Mouse (Mus musculus) C2C12 (cell line): ENCODE measurements around the gene Prkrip1. TPM values are rescaled to one million over a fixed set of nuclear protein-coding genes. Genes with fewer than 3 reads are reported as not detected.

Experiments used
- H3K27me3 ChIP-seq: one replicate; pipeline ENCODE4 v1.6.1; 2011; ENCODE audit not compliant: control insufficient read depth, insufficient read depth, insufficient read length
- H3K36me3 ChIP-seq: one replicate; pipeline ENCODE4 v1.6.1; 2011; ENCODE audit not compliant: control insufficient read depth, insufficient read depth
- H3K4me3 ChIP-seq: one replicate; pipeline ENCODE4 v1.5.1; 2011; ENCODE audit warnings: mild to moderate bottlenecking, control low read depth; ENCODE audit not compliant: poor library complexity, insufficient read depth, severe bottlenecking
- H3K79me2 ChIP-seq: one replicate; pipeline ENCODE4 v1.6.1; 2011; ENCODE audit not compliant: control insufficient read depth, insufficient read depth
- H3K79me3 ChIP-seq: one replicate; pipeline ENCODE4 v1.6.1; 2011; ENCODE audit warnings: low read depth, control low read depth
- H3ac ChIP-seq: one replicate; pipeline ENCODE3; 2011; ENCODE audit warnings: low read depth; ENCODE audit not compliant: control insufficient read depth, insufficient read length
- CEBPB ChIP-seq: IDR thresholded peaks from one replicate; pipeline ENCODE4 v1.6.1; 2011; ENCODE audit warnings: low read depth, mild to moderate bottlenecking, control low read depth, moderate library complexity
- CTCF ChIP-seq: IDR thresholded peaks from one replicate; pipeline ENCODE4 v1.5.1; 2011; ENCODE audit not compliant: control insufficient read depth, insufficient read depth, insufficient read length
- FOSL1 ChIP-seq: IDR thresholded peaks from one replicate; pipeline ENCODE4 v1.8.0; 2011; ENCODE audit warnings: mild to moderate bottlenecking, low read length; ENCODE audit not compliant: poor library complexity, insufficient read depth, severe bottlenecking
- MAX ChIP-seq: IDR thresholded peaks from one replicate; pipeline ENCODE4 v1.6.1; 2011; ENCODE audit warnings: mild to moderate bottlenecking, control low read depth
- MYOD1 ChIP-seq: IDR thresholded peaks from one replicate; pipeline ENCODE4 v1.6.1; 2011; ENCODE audit warnings: low read depth; ENCODE audit not compliant: control insufficient read depth, insufficient read length
- MYOG ChIP-seq: IDR thresholded peaks from one replicate; pipeline ENCODE4 v1.6.1; 2011; ENCODE audit not compliant: control insufficient read depth, insufficient read length; ENCODE audit errors: extremely low read depth
- USF1 ChIP-seq: IDR thresholded peaks from one replicate; pipeline ENCODE4 v1.6.1; 2011; ENCODE audit warnings: low read depth, mild to moderate bottlenecking, control low read depth, moderate library complexity
- polyA plus RNA-seq: library from polyadenylated mRNA; unstranded; fragments of >200 nt; fragmentation: generic; extraction: Trizol; gene quantifications from one replicate; pipeline ENCODE4 v1.2.1, GENCODE M21; 2012; ENCODE audit warnings: missing spikeins

The Prkrip1 gene
- polyA plus RNA-seq, 1 experiment, result 53.5 TPM

DNA sequence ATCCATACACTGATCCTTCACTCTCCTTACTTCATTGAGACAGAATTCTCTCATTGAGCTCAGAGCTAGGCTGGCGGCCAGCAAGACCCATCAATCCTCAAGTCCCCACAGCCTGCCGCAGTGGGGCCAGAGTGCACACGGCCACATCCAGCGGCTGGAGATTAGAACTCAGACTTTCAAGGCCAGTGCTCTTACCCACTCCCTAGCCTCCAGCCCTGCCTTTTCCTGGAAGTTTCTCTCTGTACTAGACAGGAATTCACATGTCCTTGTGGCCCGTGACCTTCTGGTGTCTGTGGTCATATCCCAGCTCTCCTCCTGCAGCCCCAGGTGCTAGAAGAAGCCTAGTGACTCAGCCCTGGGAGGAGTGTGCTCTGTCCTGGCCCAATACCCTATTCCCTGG, 37.8 kb upstream of the Prkrip1 start:
- no peaks in the 10 kb centered on the region for H3K36me3 ChIP-seq
- no peaks in the 10 kb centered on the region for H3K27me3 ChIP-seq
- no peak overlapping the region for H3ac ChIP-seq
- TF ChIP-seq MYOG (no peak), USF1 (no peak)
- H3K4me3 ChIP-seq, result no peak overlapping the region
- H3K79me3 ChIP-seq, result no peaks in the 10 kb centered on the region
- no peaks in the 10 kb centered on the region for H3K79me2 ChIP-seq

DNA sequence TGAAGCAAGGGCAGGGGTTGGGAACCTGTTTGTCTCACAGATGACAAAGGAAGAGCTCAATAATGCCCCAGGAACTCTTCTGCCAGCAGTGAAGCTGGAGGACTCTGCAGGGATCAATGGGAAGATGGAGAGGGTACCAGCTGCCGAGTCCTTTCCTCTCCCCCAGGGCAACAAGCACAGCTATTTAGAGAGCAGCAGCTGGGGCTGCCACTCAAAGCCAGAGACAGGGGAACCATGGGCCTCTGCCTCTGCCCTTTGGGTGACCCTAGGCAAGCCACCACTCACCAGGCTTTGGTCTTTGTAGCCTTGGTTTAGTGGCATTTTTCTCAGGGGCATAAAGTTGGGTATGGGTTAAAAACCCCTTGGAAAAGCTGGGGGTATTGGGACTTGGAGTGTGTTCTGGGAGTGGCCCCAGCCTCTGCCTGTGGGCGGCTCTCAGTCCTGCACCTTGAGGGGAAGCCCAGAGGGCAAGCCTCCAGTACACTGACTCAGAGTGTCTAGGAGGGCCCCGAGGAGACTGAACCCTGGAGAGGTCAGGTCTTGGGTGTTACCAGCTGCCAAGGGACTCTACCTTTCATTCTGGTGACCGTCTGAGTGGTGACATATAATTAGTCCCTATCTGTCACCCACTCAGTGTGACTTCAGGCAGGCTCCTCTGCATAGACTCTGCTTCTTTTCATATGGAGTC, 31.7 kb upstream of the Prkrip1 start:
- Histone ChIP-seq H3K79me2 (no peaks in the 10 kb centered on the region), H3K36me3 (no peaks in the 10 kb centered on the region), H3K4me3 (no peak overlapping the region), H3K27me3 (no peaks in the 10 kb centered on the region), H3K79me3 (no peaks in the 10 kb centered on the region), H3ac (no peak overlapping the region)
- TF ChIP-seq MYOD1 (peak; percentile 94), MYOG (no peak), USF1 (no peak)

DNA sequence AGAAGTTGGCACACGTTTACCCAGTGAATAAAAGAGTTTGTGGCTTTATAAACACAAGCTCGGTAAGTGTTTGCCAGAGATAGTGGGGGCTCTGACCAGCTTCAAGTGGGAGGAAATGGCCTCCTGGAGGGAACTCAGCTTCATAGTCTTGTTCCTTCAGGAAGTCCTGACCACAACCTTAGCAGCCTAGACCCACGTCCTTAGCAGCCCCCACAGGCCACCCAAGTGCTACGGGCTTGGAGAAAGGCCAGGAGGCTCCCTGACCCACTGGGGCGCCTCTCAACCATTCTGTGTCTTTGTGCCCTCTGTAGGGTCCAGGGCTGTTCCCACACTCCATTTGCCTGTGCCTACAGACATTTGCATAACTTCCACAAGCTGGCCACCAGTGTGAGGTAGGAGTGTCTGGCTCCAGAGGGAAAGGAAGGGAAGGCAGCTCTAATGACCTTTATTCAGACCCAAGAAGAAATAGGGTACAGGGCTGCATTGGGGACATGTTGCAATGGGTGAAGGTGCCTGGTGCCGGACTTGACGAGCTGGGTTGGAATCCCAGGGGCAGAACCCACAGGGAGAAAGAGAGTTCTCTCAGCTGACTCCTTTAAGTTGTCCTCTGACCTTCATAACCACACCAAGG, 27.6 kb upstream of the Prkrip1 start:
- H3K36me3 ChIP-seq, result no peaks in the 10 kb centered on the region
- TF ChIP-seq MYOG (no peak), FOSL1 (no peak), CEBPB (no peak), CTCF (no peak), MYOD1 (no peak), MAX (no peak), USF1 (no peak)

DNA sequence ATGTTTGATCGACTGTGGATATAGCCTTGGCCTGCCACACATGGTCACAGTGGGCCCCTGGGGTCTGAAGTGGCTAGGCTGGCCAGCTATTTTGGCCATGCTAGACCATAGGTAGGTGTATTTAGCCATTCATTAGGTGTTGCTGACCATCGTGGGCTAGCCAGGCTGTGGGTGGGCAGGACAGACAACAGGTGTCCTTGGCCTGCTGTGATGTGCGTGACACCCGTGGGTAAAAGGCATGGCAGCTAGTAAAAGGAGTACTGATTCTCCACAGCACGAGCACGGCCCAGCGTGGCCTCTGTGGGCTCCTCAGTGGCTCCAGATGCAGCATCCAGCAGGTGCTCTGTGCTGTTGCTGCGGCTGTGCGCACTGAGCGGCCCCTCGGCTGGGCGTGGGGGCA, 19.8 kb upstream of the Prkrip1 start:
- Histone ChIP-seq H3K79me3 (no peaks in the 10 kb centered on the region), H3K79me2 (no peaks in the 10 kb centered on the region), H3ac (no peak overlapping the region), H3K27me3 (no peaks in the 10 kb centered on the region), H3K4me3 (no peak overlapping the region), H3K36me3 (no peaks in the 10 kb centered on the region)
- TF ChIP-seq CTCF, result no peak
- no peak for TF ChIP-seq MAX
- TF ChIP-seq MYOD1, result no peak
- no peak for TF ChIP-seq FOSL1
- TF ChIP-seq USF1, result no peak
- no peak for TF ChIP-seq CEBPB
- TF ChIP-seq MYOG, result no peak

More for the DNA sequence above, 27.6 kb upstream of the Prkrip1 start:
- Histone ChIP-seq H3K79me2 (no peaks in the 10 kb centered on the region), H3K4me3 (no peak overlapping the region), H3K27me3 (no peaks in the 10 kb centered on the region), H3ac (no peak overlapping the region), H3K79me3 (no peaks in the 10 kb centered on the region)

DNA sequence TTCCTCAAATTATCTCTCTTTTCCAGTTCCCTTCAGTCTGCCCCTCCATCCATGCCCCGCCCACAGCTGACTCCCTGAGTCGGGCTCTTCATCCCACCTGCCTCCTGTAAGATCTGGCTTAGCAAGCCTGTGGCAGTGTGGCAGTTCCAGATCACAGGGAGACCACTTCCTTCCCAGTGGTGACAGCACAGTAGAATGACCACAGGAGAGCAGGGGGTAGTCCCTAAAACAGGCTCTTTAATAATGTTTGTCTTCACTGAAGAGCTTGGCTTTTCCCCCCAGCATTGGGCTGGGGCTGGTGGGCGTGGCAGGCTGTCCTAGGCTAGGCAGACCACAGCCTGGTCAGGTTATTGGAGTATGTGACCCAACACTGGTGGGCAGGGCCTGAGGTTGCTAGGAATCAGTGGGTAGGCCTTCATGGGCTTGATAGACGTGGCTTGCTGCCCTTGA, 19.2 kb upstream of the Prkrip1 start:
- no peak overlapping the region for H3K4me3 ChIP-seq
- H3K36me3 ChIP-seq, result no peaks in the 10 kb centered on the region
- no peak for TF ChIP-seq USF1
- no peak for TF ChIP-seq CEBPB
- TF ChIP-seq FOSL1, result no peak
- TF ChIP-seq MAX, result no peak
- no peak for TF ChIP-seq MYOG
- TF ChIP-seq CTCF, result no peak
- no peak for TF ChIP-seq MYOD1
- H3K79me3 ChIP-seq, result no peaks in the 10 kb centered on the region
- no peaks in the 10 kb centered on the region for H3K27me3 ChIP-seq
- no peak overlapping the region for H3ac ChIP-seq
- no peaks in the 10 kb centered on the region for H3K79me2 ChIP-seq

DNA sequence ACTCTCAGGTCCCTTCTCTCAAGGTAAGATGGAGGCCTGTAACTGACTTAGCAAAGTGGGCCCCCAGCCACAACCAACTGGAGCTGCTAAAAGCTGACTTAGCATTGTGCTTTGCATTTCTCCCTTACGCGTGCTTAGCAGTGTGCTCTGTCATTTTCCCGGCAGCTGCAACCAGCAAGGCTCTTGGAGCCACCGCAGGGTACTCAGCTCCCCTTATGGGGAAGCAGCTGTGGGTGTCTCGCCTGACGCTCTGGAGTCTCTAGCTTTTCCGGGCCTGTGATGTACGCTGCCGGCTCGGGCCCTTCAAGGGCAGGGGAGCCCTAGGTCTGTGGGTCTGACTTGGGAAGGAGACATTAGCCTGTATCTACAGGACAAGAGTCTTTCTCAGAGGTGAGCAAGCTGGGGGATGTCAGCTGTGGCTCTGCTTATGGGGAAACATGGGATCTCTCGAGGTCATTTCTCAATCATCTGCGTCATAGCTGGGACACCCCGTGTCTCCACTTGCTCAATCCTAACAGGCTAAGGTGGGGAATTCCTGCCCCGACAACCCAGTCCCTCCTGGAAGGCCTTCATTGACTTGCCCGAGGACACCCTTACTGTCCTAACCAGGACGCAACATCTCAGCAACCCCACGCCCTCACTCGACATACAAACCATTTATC, 18.4 kb upstream of the Prkrip1 start:
- H3K79me3 ChIP-seq, result no peaks in the 10 kb centered on the region
- H3K79me2 ChIP-seq, result no peaks in the 10 kb centered on the region
- H3K4me3 ChIP-seq, result no peak overlapping the region
- no peaks in the 10 kb centered on the region for H3K27me3 ChIP-seq
- TF ChIP-seq MYOG (no peak), MYOD1 (no peak), CEBPB (no peak)
- H3K36me3 ChIP-seq, result no peaks in the 10 kb centered on the region
- H3ac ChIP-seq, result no peak overlapping the region

DNA sequence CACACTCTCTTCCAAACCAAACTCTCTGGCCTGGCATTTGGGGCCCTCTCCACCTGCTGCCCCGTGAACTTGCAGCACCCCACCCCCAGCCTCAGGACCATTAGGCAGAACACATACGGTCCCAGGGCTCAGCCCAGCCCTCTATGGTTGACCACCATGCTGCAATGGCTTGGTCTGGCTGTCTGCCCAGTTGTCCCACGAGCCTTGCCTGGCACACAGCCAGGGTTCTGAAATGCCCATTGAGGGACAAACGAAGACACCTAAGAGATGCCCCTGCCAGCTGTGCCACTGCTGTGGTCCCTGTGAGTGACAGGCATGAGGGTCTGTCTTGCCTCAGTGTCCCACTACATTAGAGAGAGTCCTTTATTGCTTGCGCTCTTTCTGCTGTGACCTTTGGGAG, 17.2 kb upstream of the Prkrip1 start:
- TF ChIP-seq USF1, result no peak
- TF ChIP-seq MYOD1, result no peak

More for the DNA sequence above, 17.2 kb upstream of the Prkrip1 start:
- Histone ChIP-seq H3K27me3 (no peaks in the 10 kb centered on the region), H3K79me3 (no peaks in the 10 kb centered on the region), H3K36me3 (no peaks in the 10 kb centered on the region), H3K79me2 (no peaks in the 10 kb centered on the region), H3ac (no peak overlapping the region), H3K4me3 (no peak overlapping the region)
